Mouse (Mus musculus): Measurements from ENCODE around the gene Rabep1. TPM values are rescaled to one million over a fixed set of nuclear protein-coding genes. Genes with fewer than 3 reads are reported as not detected.

Gene Rabep1
- polyA plus RNA-seq, 1 experiment: 2.9 TPM

- Histone ChIP-seq H3K9me3 (peaks cover 7% of the 10 kb centered on the region), H3K4me1 (peaks cover 6% of the 10 kb centered on the region; the same call in 1 of the 2 replicates), H3K4me3 (replicated peaks) (no peak overlapping the region), H3K36me3 (replicated peaks; ENCODE audit: low read length) (no peaks in the 10 kb centered on the region), H3K27me3 (replicated peaks) (peaks cover 25% of the 10 kb centered on the region)
- TF ChIP-seq FLI1 (IDR thresholded peaks at IDR 0.05; ENCODE audit: low read length): no peak
- no peak for TF ChIP-seq GATA1 (IDR thresholded peaks at IDR 0.05; ENCODE audit: borderline replicate concordance, low read length)
Measured at GRCm38 (mm10) chr11:70826207-70826606, 18.4 kb upstream of the Rabep1 start.

GRCm38 (mm10) chr11:70828975-70829615 lies 15.5 kb upstream of the Rabep1 start:
- H3K4me3 ChIP-seq (replicated peaks): no peak overlapping the region
- H3K9me3 ChIP-seq: peaks cover 18% of the 10 kb centered on the region
- no peak for TF ChIP-seq GATA1 (IDR thresholded peaks at IDR 0.05; ENCODE audit: borderline replicate concordance, low read length)
- no peak for TF ChIP-seq FLI1 (IDR thresholded peaks at IDR 0.05; ENCODE audit: low read length)
- H3K4me1 ChIP-seq: 0 out of 2 replicates have a peak, but pooled peaks cover 3% of the 10 kb centered on the region
- H3K36me3 ChIP-seq (replicated peaks; ENCODE audit: low read length): no peaks in the 10 kb centered on the region
- H3K27me3 ChIP-seq (replicated peaks): peaks cover 15% of the 10 kb centered on the region

DNA sequence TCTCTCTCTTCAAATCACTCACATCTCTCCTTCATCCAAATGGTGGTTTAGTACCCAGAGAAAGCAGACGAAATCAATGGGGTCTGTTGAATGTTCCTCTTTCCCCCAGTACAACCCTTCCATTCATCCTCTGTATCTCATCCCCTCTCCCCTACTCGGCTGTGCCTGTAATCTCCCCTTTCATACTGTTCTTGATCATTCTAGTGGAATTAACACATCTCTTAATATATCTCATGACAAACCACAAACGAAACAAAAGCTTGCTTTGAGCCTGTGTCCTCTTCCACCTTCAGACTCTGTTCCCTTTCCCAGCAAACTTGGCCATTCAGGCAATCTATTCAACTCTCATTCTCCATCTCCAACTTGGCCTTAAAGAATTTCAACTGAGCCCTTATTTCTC lies 13.4 kb upstream of the Rabep1 start:
- H3K4me1 ChIP-seq: 0 out of 2 replicates have a peak, but pooled peaks cover 3% of the 10 kb centered on the region
- TF ChIP-seq FLI1 (IDR thresholded peaks at IDR 0.05; ENCODE audit: low read length) (no peak), GATA1 (IDR thresholded peaks at IDR 0.05; ENCODE audit: borderline replicate concordance, low read length) (no peak)
- H3K36me3 ChIP-seq (replicated peaks; ENCODE audit: low read length): no peaks in the 10 kb centered on the region
- H3K4me3 ChIP-seq (replicated peaks): no peak overlapping the region
- peaks cover 18% of the 10 kb centered on the region for H3K9me3 ChIP-seq
- H3K27me3 ChIP-seq (replicated peaks): peaks cover 7% of the 10 kb centered on the region

DNA sequence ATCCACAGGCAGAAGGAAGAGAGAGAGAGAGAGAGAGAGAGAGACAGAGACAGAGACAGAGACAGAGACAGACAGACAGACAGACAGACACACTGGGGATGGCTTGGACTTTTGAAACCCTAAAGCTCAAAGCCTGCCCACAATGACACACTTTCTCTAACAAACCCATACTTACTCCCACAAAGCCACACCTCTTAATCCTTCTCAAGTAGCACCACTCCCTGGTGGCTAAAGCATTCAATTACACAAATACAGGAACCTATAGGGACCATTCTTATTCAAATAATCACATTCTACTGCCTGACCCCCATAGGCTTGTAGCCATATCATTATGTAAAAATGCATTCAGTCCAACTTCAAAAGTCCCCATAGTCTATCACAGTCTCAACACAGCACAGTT lies 11.2 kb upstream of the Rabep1 start:
- TF ChIP-seq GATA1 (IDR thresholded peaks at IDR 0.05; ENCODE audit: borderline replicate concordance, low read length) (no peak), FLI1 (IDR thresholded peaks at IDR 0.05; ENCODE audit: low read length) (no peak)
- Histone ChIP-seq H3K4me3 (replicated peaks) (no peak overlapping the region), H3K27me3 (replicated peaks) (peaks cover 7% of the 10 kb centered on the region), H3K4me1 (0 out of 2 replicates have a peak, but pooled peaks cover 3% of the 10 kb centered on the region), H3K36me3 (replicated peaks; ENCODE audit: low read length) (no peaks in the 10 kb centered on the region), H3K9me3 (peaks cover 18% of the 10 kb centered on the region)

DNA sequence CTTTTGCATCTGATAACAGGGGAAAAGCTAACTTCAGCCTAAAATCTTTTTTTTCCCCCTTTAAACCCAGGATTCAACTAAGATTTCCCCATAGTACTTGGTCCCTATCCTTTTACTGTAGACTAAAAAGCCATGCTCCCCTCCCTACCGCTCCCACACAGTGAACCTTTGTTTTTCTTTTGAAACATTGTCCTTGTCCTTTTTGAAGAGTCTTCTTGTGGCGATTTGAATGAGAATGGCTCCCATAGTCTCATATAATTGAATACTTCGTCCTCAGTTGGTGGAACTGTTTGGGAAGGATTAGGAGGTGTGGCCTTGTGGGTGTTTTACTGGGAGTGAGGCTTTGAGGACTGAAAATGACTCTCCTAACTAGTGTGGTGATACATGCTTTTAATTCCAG lies 10.7 kb upstream of the Rabep1 start:
- Histone ChIP-seq H3K9me3 (peaks cover 18% of the 10 kb centered on the region), H3K27me3 (replicated peaks) (peaks cover 7% of the 10 kb centered on the region), H3K4me1 (0 out of 2 replicates have a peak, but pooled peaks cover 3% of the 10 kb centered on the region), H3K36me3 (replicated peaks; ENCODE audit: low read length) (no peaks in the 10 kb centered on the region), H3K4me3 (replicated peaks) (no peak overlapping the region)
- TF ChIP-seq GATA1 (IDR thresholded peaks at IDR 0.05; ENCODE audit: borderline replicate concordance, low read length): no peak
- TF ChIP-seq FLI1 (IDR thresholded peaks at IDR 0.05; ENCODE audit: low read length): no peak

- Histone ChIP-seq H3K4me1 (no peaks in the 10 kb centered on the region), H3K9me3 (peaks cover 11% of the 10 kb centered on the region)
Measured at GRCm38 (mm10) chr11:70835381-70835831, 9.2 kb upstream of the Rabep1 start.

DNA sequence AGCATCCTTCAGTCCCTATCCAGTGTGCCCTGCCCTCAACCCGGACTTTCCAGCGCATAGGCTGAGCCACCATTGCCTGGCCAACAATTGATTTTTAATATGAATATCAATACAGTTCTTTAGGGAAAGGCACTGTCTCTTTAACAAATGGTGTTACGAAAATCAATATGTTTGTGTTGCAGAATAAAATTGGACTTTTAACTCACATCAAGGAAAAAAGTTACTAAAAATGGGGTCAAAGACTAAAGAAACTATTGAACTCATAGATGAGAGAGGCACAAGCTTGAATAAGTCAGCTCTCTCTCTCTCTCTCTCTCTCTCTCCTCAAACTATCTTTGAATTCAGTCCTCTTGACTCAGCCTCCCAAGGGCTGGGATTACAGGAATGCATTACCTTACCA lies 7.5 kb upstream of the Rabep1 start:
- H3K36me3 ChIP-seq (replicated peaks; ENCODE audit: low read length): no peaks in the 10 kb centered on the region
- no peaks in the 10 kb centered on the region for H3K4me1 ChIP-seq
- peaks cover 11% of the 10 kb centered on the region for H3K9me3 ChIP-seq
- no peak overlapping the region for H3K4me3 ChIP-seq (replicated peaks)
- H3K27me3 ChIP-seq (replicated peaks): peaks cover 8% of the 10 kb centered on the region
- no peak for TF ChIP-seq GATA1 (IDR thresholded peaks at IDR 0.05; ENCODE audit: borderline replicate concordance, low read length)
- TF ChIP-seq FLI1 (IDR thresholded peaks at IDR 0.05; ENCODE audit: low read length): no peak

More at GRCm38 (mm10) chr11:70835381-70835831, 9.2 kb upstream of the Rabep1 start:
- Histone ChIP-seq H3K27me3 (replicated peaks) (peaks cover under 1% of the 10 kb centered on the region), H3K36me3 (replicated peaks; ENCODE audit: low read length) (no peaks in the 10 kb centered on the region), H3K4me3 (replicated peaks) (no peak overlapping the region)
- TF ChIP-seq GATA1 (IDR thresholded peaks at IDR 0.05; ENCODE audit: borderline replicate concordance, low read length): no peak
- no peak for TF ChIP-seq FLI1 (IDR thresholded peaks at IDR 0.05; ENCODE audit: low read length)

DNA sequence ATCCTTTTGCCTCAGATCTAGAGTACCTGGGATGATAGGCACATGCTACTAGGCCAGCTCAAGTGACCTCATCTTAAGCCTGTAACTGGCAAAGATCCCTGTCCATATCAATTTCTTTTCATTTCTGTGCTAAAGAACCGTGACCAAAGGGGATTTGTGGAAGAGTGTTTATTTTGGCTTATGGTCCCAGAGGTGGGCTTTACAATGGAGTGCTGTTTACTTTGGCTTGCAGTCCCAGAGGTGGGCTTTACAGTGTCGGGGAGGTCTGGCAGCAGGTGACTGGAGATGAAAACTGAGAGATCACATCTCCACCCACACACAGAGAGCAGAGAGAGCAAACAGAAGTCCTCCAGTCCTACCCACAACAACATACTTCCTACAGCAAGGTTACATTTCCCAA lies 6.0 kb upstream of the Rabep1 start:
- TF ChIP-seq GATA1 (IDR thresholded peaks at IDR 0.05; ENCODE audit: borderline replicate concordance, low read length) (no peak), FLI1 (IDR thresholded peaks at IDR 0.05; ENCODE audit: low read length) (no peak)
- peaks cover 8% of the 10 kb centered on the region for H3K27me3 ChIP-seq (replicated peaks)
- no peak overlapping the region for H3K4me3 ChIP-seq (replicated peaks)
- H3K9me3 ChIP-seq: peaks cover 5% of the 10 kb centered on the region
- peaks cover 6% of the 10 kb centered on the region for H3K4me1 ChIP-seq
- no peaks in the 10 kb centered on the region for H3K36me3 ChIP-seq (replicated peaks; ENCODE audit: low read length)

- TF ChIP-seq GATA1 (IDR thresholded peaks at IDR 0.05; ENCODE audit: borderline replicate concordance, low read length) (no peak), FLI1 (IDR thresholded peaks at IDR 0.05; ENCODE audit: low read length) (no peak)
- Histone ChIP-seq H3K4me3 (replicated peaks) (no peak overlapping the region), H3K9me3 (no peaks in the 10 kb centered on the region), H3K4me1 (peaks cover 33% of the 10 kb centered on the region), H3K36me3 (replicated peaks; ENCODE audit: low read length) (peaks cover 2% of the 10 kb centered on the region), H3K27me3 (replicated peaks) (peaks cover 8% of the 10 kb centered on the region)
Measured at GRCm38 (mm10) chr11:70842983-70843382, 1.6 kb upstream of the Rabep1 start.

GRCm38 (mm10) chr11:70843701-70844551 lies 652 bp upstream of the Rabep1 start:
- Histone ChIP-seq H3K4me3 (replicated peaks) (peak overlapping the region; percentile 99), H3K4me1 (peaks cover 33% of the 10 kb centered on the region), H3K9me3 (no peaks in the 10 kb centered on the region), H3K27me3 (replicated peaks) (peaks cover 8% of the 10 kb centered on the region), H3K36me3 (replicated peaks; ENCODE audit: low read length) (peaks cover 2% of the 10 kb centered on the region)
- TF ChIP-seq FLI1 (IDR thresholded peaks at IDR 0.05; ENCODE audit: low read length) (no peak), GATA1 (IDR thresholded peaks at IDR 0.05; ENCODE audit: borderline replicate concordance, low read length) (no peak)

Data from megakaryocyte, embryonic 14.5 days (primary cell).